Mouse (Mus musculus) limb, embryonic 12.5 days (tissue): ENCODE results near the gene Tnks2. TPM values are rescaled to one million over a fixed set of nuclear protein-coding genes. Genes with fewer than 3 reads are reported as not detected.

Experiments used
- ATAC-seq: fragments of 200-750 bp; cut with Nextera tagmentation; 2 replicates; pipeline ENCODE4 v1.8.0; 2017; ENCODE audit warnings: low read depth, moderate TSS enrichment; ENCODE audit not compliant: insufficient number of reproducible peaks, insufficient read depth, low FRiP score, low TSS enrichment
- H3K27ac ChIP-seq: fragments of 300-500 bp; sonication (generic); 2 replicates; pipeline ENCODE4 v1.5.1; 2016; ENCODE audit warnings: mild to moderate bottlenecking, moderate library complexity
- H3K27me3 ChIP-seq: fragments of 300-500 bp; sonication (generic); 2 replicates; pipeline ENCODE4 v1.6.1; 2016; ENCODE audit warnings: mild to moderate bottlenecking, moderate library complexity
- H3K36me3 ChIP-seq: fragments of 300-500 bp; sonication (generic); 2 replicates; pipeline ENCODE4 v1.6.1; 2016; ENCODE audit warnings: mild to moderate bottlenecking, moderate library complexity
- H3K4me1 ChIP-seq: fragments of 300-500 bp; sonication (generic); replicated peaks from 2 replicates; pipeline ENCODE4 v1.6.1; 2016
- H3K4me2 ChIP-seq: fragments of 300-500 bp; sonication (generic); 2 replicates; pipeline ENCODE4 v1.6.1; 2016; ENCODE audit warnings: mild to moderate bottlenecking, moderate library complexity
- H3K4me3 ChIP-seq: fragments of 300-500 bp; sonication (generic); replicated peaks from 2 replicates; pipeline ENCODE4 v1.5.1; 2016; ENCODE audit warnings: mild to moderate bottlenecking
- H3K9ac ChIP-seq: fragments of 300-500 bp; sonication (generic); replicated peaks from 2 replicates; pipeline ENCODE4 v1.6.1; 2016; ENCODE audit warnings: mild to moderate bottlenecking, moderate library complexity
- H3K9me3 ChIP-seq: fragments of 300-500 bp; sonication (generic); 2 replicates; pipeline ENCODE4 v1.6.1; 2016; ENCODE audit warnings: mild to moderate bottlenecking, moderate library complexity
- WGBS: fragments of 180-500 bp; shearing (Covaris S2); methylation state at CpG from one replicate; pipeline ENCODE4 v1.1.7; 2016; 5-methylcytosine and 5-hydroxymethylcytosine counted together
- polyA plus RNA-seq: library from polyadenylated mRNA; unstranded; fragments of >200 nt; fragmentation: Nextera tagmentation; extraction: Ambion mirVana; gene quantifications from 2 replicates; pipeline ENCODE4 v1.2.1, GENCODE M21; 2016

Tnks2 gene
- 77.0 and 93.1 TPM in 2 replicates for polyA plus RNA-seq

GRCm38 (mm10) chr19:36833788-36834531 is at the start of gene Tnks2:
Gene Tnks2 (plus strand): TSS chr19:36834232.
- H3K27me3 ChIP-seq = no peaks in the 10 kb centered on the region
- peak within 1 kb of the TSS; percentile 78 for H3K4me2 ChIP-seq
- H3K27ac ChIP-seq = peak within 1 kb of the TSS; percentile 99
- H3K36me3 ChIP-seq = peaks cover 9% of the 10 kb centered on the region
- peaks cover 15% of the 10 kb centered on the region for H3K4me1 ChIP-seq
- peak; percentile 91 for ATAC-seq
- H3K9ac ChIP-seq = peak within 1 kb of the TSS; percentile 99
- peak within 1 kb of the TSS; percentile 98 for H3K4me3 ChIP-seq
- under 1% methylated on average over 73 of the region's 73 CpGs for WGBS
- H3K9me3 ChIP-seq = no peaks in the 10 kb centered on the region

GRCm38 (mm10) chr19:36789873-36790733 is 43.9 kb upstream of the Tnks2 start:
- Histone ChIP-seq H3K4me2 (no peak overlapping the region), H3K36me3 (no peaks in the 10 kb centered on the region), H3K4me3 (no peak overlapping the region), H3K9me3 (no peaks in the 10 kb centered on the region), H3K27ac (peak overlapping the region; percentile 53), H3K4me1 (peaks cover 6% of the 10 kb centered on the region), H3K9ac (no peak overlapping the region), H3K27me3 (no peaks in the 10 kb centered on the region)
- 61% methylated on average over 17 of the region's 17 CpGs for WGBS
- ATAC-seq = peak; percentile 63; the same call in 1 of the 2 replicates

- Histone ChIP-seq H3K27me3 (no peaks in the 10 kb centered on the region), H3K4me2 (no peak overlapping the region), H3K27ac (no peak overlapping the region), H3K4me3 (no peak overlapping the region), H3K9me3 (no peaks in the 10 kb centered on the region), H3K36me3 (no peaks in the 10 kb centered on the region), H3K9ac (no peak overlapping the region), H3K4me1 (peaks cover 6% of the 10 kb centered on the region)
- 86% methylated on average over 8 of the region's 8 CpGs for WGBS
- no peak for ATAC-seq
Observed at GRCm38 (mm10) chr19:36792589-36792988, 41.4 kb upstream of the Tnks2 start.

- no peak for ATAC-seq
- WGBS = 74% methylated on average over 1 of the region's 1 CpGs
Observed at GRCm38 (mm10) chr19:36793450-36793849, 40.6 kb upstream of the Tnks2 start.

GRCm38 (mm10) chr19:36794008-36794407 is 40.0 kb upstream of the Tnks2 start:
- Histone ChIP-seq H3K4me3 (no peak overlapping the region), H3K27me3 (no peaks in the 10 kb centered on the region), H3K36me3 (no peaks in the 10 kb centered on the region), H3K27ac (no peak overlapping the region), H3K4me2 (no peak overlapping the region), H3K4me1 (peaks cover 6% of the 10 kb centered on the region), H3K9me3 (no peaks in the 10 kb centered on the region), H3K9ac (no peak overlapping the region)
- ATAC-seq = no peak
- WGBS = 90% methylated on average over 4 of the region's 4 CpGs

More at GRCm38 (mm10) chr19:36793450-36793849, 40.6 kb upstream of the Tnks2 start:
- Histone ChIP-seq H3K9me3 (no peaks in the 10 kb centered on the region), H3K4me1 (peaks cover 6% of the 10 kb centered on the region), H3K4me3 (no peak overlapping the region), H3K4me2 (no peak overlapping the region), H3K36me3 (no peaks in the 10 kb centered on the region), H3K27ac (no peak overlapping the region), H3K27me3 (no peaks in the 10 kb centered on the region), H3K9ac (no peak overlapping the region)

- no peak for ATAC-seq
- WGBS = 77% methylated on average over 3 of the region's 3 CpGs
Observed at GRCm38 (mm10) chr19:36795277-36795676, 38.8 kb upstream of the Tnks2 start.

GRCm38 (mm10) chr19:36796931-36797330 is 37.1 kb upstream of the Tnks2 start:
- H3K9me3 ChIP-seq = no peaks in the 10 kb centered on the region
- no peaks in the 10 kb centered on the region for H3K27me3 ChIP-seq
- no peaks in the 10 kb centered on the region for H3K4me1 ChIP-seq
- H3K4me3 ChIP-seq = no peak overlapping the region
- H3K27ac ChIP-seq = no peak overlapping the region
- H3K4me2 ChIP-seq = no peak overlapping the region
- ATAC-seq = no peak
- H3K36me3 ChIP-seq = no peaks in the 10 kb centered on the region
- no peak overlapping the region for H3K9ac ChIP-seq
- WGBS = 81% methylated on average over 9 of the region's 9 CpGs

More at GRCm38 (mm10) chr19:36795277-36795676, 38.8 kb upstream of the Tnks2 start:
- H3K9me3 ChIP-seq = no peaks in the 10 kb centered on the region
- no peak overlapping the region for H3K27ac ChIP-seq
- peaks cover 2% of the 10 kb centered on the region for H3K4me1 ChIP-seq
- H3K27me3 ChIP-seq = no peaks in the 10 kb centered on the region
- no peaks in the 10 kb centered on the region for H3K36me3 ChIP-seq
- H3K4me3 ChIP-seq = no peak overlapping the region
- H3K9ac ChIP-seq = no peak overlapping the region
- no peak overlapping the region for H3K4me2 ChIP-seq

GRCm38 (mm10) chr19:36800288-36800687 is 33.7 kb upstream of the Tnks2 start:
- H3K9ac ChIP-seq = no peak overlapping the region
- H3K4me3 ChIP-seq = no peak overlapping the region
- H3K4me1 ChIP-seq = no peaks in the 10 kb centered on the region
- H3K27ac ChIP-seq = no peak overlapping the region
- WGBS = 82% methylated on average over 7 of the region's 7 CpGs
- H3K9me3 ChIP-seq = no peaks in the 10 kb centered on the region
- ATAC-seq = no peak
- no peak overlapping the region for H3K4me2 ChIP-seq
- no peaks in the 10 kb centered on the region for H3K36me3 ChIP-seq
- H3K27me3 ChIP-seq = no peaks in the 10 kb centered on the region

- Histone ChIP-seq H3K27me3 (no peaks in the 10 kb centered on the region), H3K9me3 (no peaks in the 10 kb centered on the region), H3K4me2 (no peak overlapping the region), H3K9ac (no peak overlapping the region), H3K27ac (no peak overlapping the region), H3K4me1 (no peaks in the 10 kb centered on the region), H3K36me3 (no peaks in the 10 kb centered on the region), H3K4me3 (no peak overlapping the region)
- no peak for ATAC-seq
- WGBS = 82% methylated on average over 9 of the region's 9 CpGs
Observed at GRCm38 (mm10) chr19:36801856-36802641, 32.0 kb upstream of the Tnks2 start.

GRCm38 (mm10) chr19:36803403-36803802 is 30.6 kb upstream of the Tnks2 start:
- Histone ChIP-seq H3K36me3 (no peaks in the 10 kb centered on the region), H3K4me3 (no peak overlapping the region), H3K27me3 (no peaks in the 10 kb centered on the region), H3K4me2 (no peak overlapping the region), H3K27ac (no peak overlapping the region), H3K9ac (no peak overlapping the region), H3K4me1 (no peaks in the 10 kb centered on the region), H3K9me3 (no peaks in the 10 kb centered on the region)
- 92% methylated on average over 8 of the region's 8 CpGs for WGBS
- ATAC-seq = no peak

- no peak for ATAC-seq
- Histone ChIP-seq H3K27me3 (no peaks in the 10 kb centered on the region), H3K36me3 (no peaks in the 10 kb centered on the region), H3K4me2 (no peak overlapping the region), H3K9me3 (no peaks in the 10 kb centered on the region), H3K9ac (no peak overlapping the region), H3K27ac (no peak overlapping the region), H3K4me1 (no peaks in the 10 kb centered on the region), H3K4me3 (no peak overlapping the region)
- WGBS = 80% methylated on average over 2 of the region's 2 CpGs
Observed at GRCm38 (mm10) chr19:36806842-36807241, 27.2 kb upstream of the Tnks2 start.
